Mouse (Mus musculus) myocyte (in vitro differentiated cells): ENCODE results near the gene Drosha. TPM values are rescaled to one million over a fixed set of nuclear protein-coding genes. Genes with fewer than 3 reads are reported as not detected.

Source experiments
- H3K27me3 ChIP-seq: one replicate; pipeline ENCODE4 v1.6.1; 2011; ENCODE audit not compliant: control insufficient read depth, insufficient read depth, insufficient read length
- H3K36me3 ChIP-seq: one replicate; pipeline ENCODE4 v1.6.1; 2011; ENCODE audit not compliant: control insufficient read depth, insufficient read depth
- H3K4me2 ChIP-seq: one replicate; pipeline ENCODE4 v1.6.1; 2011; ENCODE audit warnings: low read depth, control low read depth
- H3K4me3 ChIP-seq: one replicate; pipeline ENCODE4 v1.5.1; 2011; ENCODE audit warnings: mild to moderate bottlenecking, control low read depth, moderate library complexity
- H3K79me2 ChIP-seq: one replicate; pipeline ENCODE4 v1.6.1; 2011; ENCODE audit not compliant: control insufficient read depth, insufficient read depth
- H3ac ChIP-seq: one replicate; pipeline ENCODE4 v1.6.1; 2011; ENCODE audit not compliant: control insufficient read depth, insufficient read length
- CEBPB ChIP-seq: IDR thresholded peaks from 2 replicates; pipeline ENCODE4 v1.6.1; 2011; ENCODE audit warnings: mild to moderate bottlenecking, moderate library complexity; ENCODE audit not compliant: poor library complexity, insufficient read depth, severe bottlenecking
- E2F4 ChIP-seq: IDR thresholded peaks from one replicate; pipeline ENCODE4 v1.6.1; 2011; ENCODE audit warnings: mild to moderate bottlenecking, control low read depth, moderate library complexity; ENCODE audit not compliant: insufficient read depth
- MAX ChIP-seq: IDR thresholded peaks from one replicate; pipeline ENCODE4 v1.6.1; 2011; ENCODE audit warnings: low read depth, mild to moderate bottlenecking, control low read depth
- MYOD1 ChIP-seq, 3 experiments: IDR thresholded peaks; one replicate each; pipeline ENCODE4 v1.6.1; 2011; ENCODE audit warnings: control low read depth in 2 of 3, low read depth in 2 of 3, mild to moderate bottlenecking in 2 of 3, moderate library complexity in 1 of 3; ENCODE audit not compliant: insufficient read length in 2 of 3, control insufficient read depth in 1 of 3
- MYOG ChIP-seq, 3 experiments: IDR thresholded peaks; one replicate each; pipeline ENCODE4 v1.6.1; 2011; ENCODE audit warnings: control low read depth in 2 of 3, low read depth in 2 of 3, mild to moderate bottlenecking in 2 of 3; ENCODE audit not compliant: insufficient read length in 2 of 3, control insufficient read depth in 1 of 3, insufficient read depth in 1 of 3
- POLR2A ChIP-seq: IDR thresholded peaks from one replicate; pipeline ENCODE4 v1.6.1; 2011; ENCODE audit warnings: low read depth, mild to moderate bottlenecking, control low read depth, moderate library complexity; ENCODE audit not compliant: insufficient read length
- POLR2AphosphoS2 ChIP-seq: IDR thresholded peaks from one replicate; pipeline ENCODE4 v1.6.1; 2011; ENCODE audit warnings: low read depth, control low read depth; ENCODE audit not compliant: insufficient read length
- REST ChIP-seq: IDR thresholded peaks from one replicate; pipeline ENCODE4 v1.6.1; 2011; ENCODE audit warnings: mild to moderate bottlenecking, control low read depth, moderate library complexity; ENCODE audit not compliant: insufficient read depth, insufficient read length
- SRF ChIP-seq: IDR thresholded peaks from one replicate; pipeline ENCODE4 v1.6.1; 2011; ENCODE audit warnings: low read depth; ENCODE audit not compliant: control insufficient read depth, insufficient read length
- TCF12 ChIP-seq: IDR thresholded peaks from one replicate; pipeline ENCODE4 v1.6.1; 2011; ENCODE audit warnings: mild to moderate bottlenecking, control low read depth; ENCODE audit not compliant: poor library complexity, insufficient read depth, severe bottlenecking
- TCF3 ChIP-seq: IDR thresholded peaks from one replicate; pipeline ENCODE4 v1.6.1; 2011; ENCODE audit warnings: low read depth, control low read depth; ENCODE audit not compliant: insufficient read length
- USF1 ChIP-seq: IDR thresholded peaks from one replicate; pipeline ENCODE4 v1.6.1; 2011; ENCODE audit warnings: low read depth, mild to moderate bottlenecking, control low read depth, moderate library complexity
- polyA plus RNA-seq: library from polyadenylated mRNA; unstranded; fragments of >200 nt; fragmentation: generic; extraction: Trizol; gene quantifications from one replicate; pipeline ENCODE4 v1.2.1, GENCODE M21; 2012; ENCODE audit warnings: missing spikeins

Gene Drosha
- polyA plus RNA-seq, 1 experiment, result 40.4 TPM

- H3K4me2 ChIP-seq, result no peak overlapping the region
- H3K4me3 ChIP-seq, result no peak overlapping the region
- TF ChIP-seq MYOG (IDR thresholded peaks at IDR 0.05; ENCODE audit: control insufficient read depth in 1 of 3, insufficient read depth in 1 of 3, insufficient read length in 2 of 3, low read depth in 2 of 3), result no peak
- TF ChIP-seq TCF12, result no peak
- TF ChIP-seq REST, result no peak
- TF ChIP-seq USF1, result no peak
- no peak for TF ChIP-seq TCF3
- TF ChIP-seq SRF, result no peak
- no peak for TF ChIP-seq POLR2AphosphoS2
- TF ChIP-seq E2F4, result no peak
- no peak for TF ChIP-seq CEBPB
- no peak for TF ChIP-seq MAX
- no peak for TF ChIP-seq POLR2A
- no peak for TF ChIP-seq MYOD1 (IDR thresholded peaks at IDR 0.05; ENCODE audit: control insufficient read depth in 1 of 3, insufficient read length in 2 of 3, low read depth in 2 of 3)
- H3K27me3 ChIP-seq, result no peaks in the 10 kb centered on the region
- no peak overlapping the region for H3ac ChIP-seq
- no peaks in the 10 kb centered on the region for H3K79me2 ChIP-seq
- peaks cover 40% of the 10 kb centered on the region for H3K36me3 ChIP-seq
Measured at GRCm38 (mm10) chr15:12863669-12864068, 39.1 kb downstream of the Drosha start.

- Histone ChIP-seq H3K36me3 (peaks cover 25% of the 10 kb centered on the region), H3K4me3 (no peak overlapping the region), H3K27me3 (no peaks in the 10 kb centered on the region), H3ac (no peak overlapping the region), H3K4me2 (no peak overlapping the region), H3K79me2 (no peaks in the 10 kb centered on the region)
- TF ChIP-seq USF1 (no peak), SRF (no peak), TCF12 (no peak), MYOG (IDR thresholded peaks at IDR 0.05; ENCODE audit: control insufficient read depth in 1 of 3, insufficient read depth in 1 of 3, insufficient read length in 2 of 3, low read depth in 2 of 3) (no peak), MAX (no peak), TCF3 (no peak)
Measured at GRCm38 (mm10) chr15:12865595-12866314, 41.1 kb downstream of the Drosha start.

DNA sequence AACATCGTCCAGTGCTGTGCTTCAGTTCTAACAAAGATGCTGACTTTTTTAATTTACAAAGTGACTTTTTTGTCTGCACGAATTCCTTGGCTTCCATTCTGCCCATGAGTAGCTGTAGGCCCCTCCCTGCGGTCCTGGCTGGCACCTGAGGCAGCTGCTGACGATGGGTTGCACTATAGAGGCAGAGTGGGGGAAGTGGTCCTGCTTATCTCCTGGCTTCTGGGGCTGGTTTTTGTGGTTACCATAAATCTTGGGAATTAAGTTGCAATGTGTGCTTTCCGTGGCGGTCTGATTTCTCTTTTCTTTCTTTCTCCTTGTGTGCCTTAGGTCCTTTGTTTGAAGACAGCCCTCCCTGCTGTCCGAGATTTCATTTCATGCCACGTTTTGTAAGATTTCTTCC, 42.7 kb downstream of the Drosha start:
- Histone ChIP-seq H3K4me2 (no peak overlapping the region), H3K36me3 (peaks cover 30% of the 10 kb centered on the region)
- TF ChIP-seq MYOG (IDR thresholded peaks at IDR 0.05; ENCODE audit: control insufficient read depth in 1 of 3, insufficient read depth in 1 of 3, insufficient read length in 2 of 3, low read depth in 2 of 3) (no peak), MYOD1 (IDR thresholded peaks at IDR 0.05; ENCODE audit: control insufficient read depth in 1 of 3, insufficient read length in 2 of 3, low read depth in 2 of 3) (no peak), MAX (no peak), CEBPB (no peak), TCF12 (no peak), USF1 (no peak), REST (no peak), POLR2A (no peak), SRF (no peak), TCF3 (no peak), E2F4 (no peak), POLR2AphosphoS2 (no peak)

DNA sequence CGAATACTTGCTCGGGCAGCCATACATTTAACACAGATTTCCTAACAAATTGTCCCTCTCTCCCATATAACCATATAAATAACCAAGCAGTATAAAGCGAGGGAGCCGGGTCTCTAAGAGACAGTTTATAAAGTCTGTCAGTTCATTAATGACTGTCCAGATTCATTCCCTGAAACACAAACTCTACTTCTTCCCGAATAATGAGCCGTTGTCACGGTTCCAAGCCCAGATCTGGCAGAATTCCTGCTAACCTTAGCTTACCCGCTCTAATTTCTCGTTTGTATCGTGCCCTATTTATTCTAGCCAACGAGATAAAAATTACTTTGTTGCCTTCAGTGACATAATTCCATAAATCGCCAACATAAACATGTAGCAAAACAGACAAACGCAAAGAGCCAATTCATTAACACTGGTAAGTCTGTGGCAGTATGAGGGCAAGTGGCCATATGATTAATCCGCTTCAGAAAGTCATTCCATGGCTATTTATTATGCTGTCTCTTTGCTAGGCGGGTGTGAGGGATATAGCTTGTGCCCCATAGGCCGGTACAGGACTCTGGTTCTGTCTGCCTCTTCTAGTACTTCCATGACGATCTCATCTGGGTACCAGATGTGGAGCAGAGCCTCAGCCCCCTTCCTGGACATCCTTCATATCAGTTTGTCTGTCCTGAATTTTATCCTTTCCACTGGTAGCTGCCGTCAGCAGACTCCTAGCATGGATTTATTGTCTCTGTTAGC, 51.0 kb downstream of the Drosha start:
- Histone ChIP-seq H3ac (no peak overlapping the region), H3K27me3 (no peaks in the 10 kb centered on the region), H3K4me3 (no peak overlapping the region), H3K4me2 (no peak overlapping the region), H3K36me3 (peaks cover 15% of the 10 kb centered on the region), H3K79me2 (no peaks in the 10 kb centered on the region)
- no peak for TF ChIP-seq REST
- no peak for TF ChIP-seq USF1
- no peak for TF ChIP-seq MAX
- TF ChIP-seq TCF3, result no peak
- TF ChIP-seq POLR2AphosphoS2, result no peak
- TF ChIP-seq POLR2A, result no peak

More for the DNA sequence above, 42.7 kb downstream of the Drosha start:
- no peak overlapping the region for H3ac ChIP-seq
- no peak overlapping the region for H3K4me3 ChIP-seq
- no peaks in the 10 kb centered on the region for H3K79me2 ChIP-seq
- no peaks in the 10 kb centered on the region for H3K27me3 ChIP-seq

DNA sequence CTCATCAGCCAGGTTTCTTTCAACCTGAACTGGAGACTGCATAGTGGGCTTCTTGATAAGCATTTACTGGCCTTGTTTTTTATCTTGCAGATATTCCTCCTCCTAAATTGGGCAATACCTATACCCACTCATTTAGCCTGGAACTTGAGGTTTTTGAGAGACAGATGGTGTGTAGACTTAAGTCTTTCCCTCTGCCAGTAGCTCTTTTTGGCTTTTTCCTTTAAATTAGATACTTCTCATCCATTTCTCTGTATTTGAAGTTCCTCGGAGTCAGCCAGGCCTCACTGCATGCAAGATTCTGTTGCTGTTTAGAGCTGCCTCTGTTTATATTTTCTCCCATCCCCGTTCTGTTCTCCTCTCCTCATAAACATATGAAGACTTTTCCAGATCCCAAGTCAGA, 51.7 kb downstream of the Drosha start:
- Histone ChIP-seq H3K4me3 (no peak overlapping the region), H3ac (no peak overlapping the region), H3K27me3 (no peaks in the 10 kb centered on the region), H3K79me2 (no peaks in the 10 kb centered on the region), H3K36me3 (peaks cover 21% of the 10 kb centered on the region), H3K4me2 (no peak overlapping the region)
- no peak for TF ChIP-seq MYOD1 (IDR thresholded peaks at IDR 0.05; ENCODE audit: control insufficient read depth in 1 of 3, insufficient read length in 2 of 3, low read depth in 2 of 3)
- TF ChIP-seq MYOG (IDR thresholded peaks at IDR 0.05; ENCODE audit: control insufficient read depth in 1 of 3, insufficient read depth in 1 of 3, insufficient read length in 2 of 3, low read depth in 2 of 3), result no peak
- TF ChIP-seq E2F4, result no peak
- TF ChIP-seq REST, result no peak
- TF ChIP-seq SRF, result no peak
- no peak for TF ChIP-seq CEBPB
- no peak for TF ChIP-seq POLR2A
- no peak for TF ChIP-seq POLR2AphosphoS2
- TF ChIP-seq TCF3, result no peak
- no peak for TF ChIP-seq TCF12
- no peak for TF ChIP-seq MAX
- TF ChIP-seq USF1, result no peak
